ENCODE assay signal across 10 mouse cellular contexts in the genomic region with DNA sequence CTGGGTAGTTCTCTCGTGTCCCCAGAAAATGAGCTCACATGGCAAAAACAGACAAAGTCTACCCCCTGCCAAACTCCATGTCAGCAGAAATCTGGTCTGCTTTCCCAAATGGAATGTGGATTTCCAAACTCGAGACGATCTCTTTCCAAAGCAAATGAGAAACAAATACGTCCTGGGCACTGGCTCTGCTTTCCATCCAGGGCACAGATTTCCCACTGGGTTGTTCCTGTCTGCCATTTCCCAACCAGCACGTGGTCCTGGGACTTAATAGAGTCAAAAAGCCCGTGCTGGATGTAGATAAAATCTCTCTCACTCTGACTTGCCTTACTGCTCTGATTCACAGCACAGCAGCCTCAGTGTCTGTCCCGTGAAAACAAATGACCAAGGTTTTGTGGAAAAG.
DNase-seq lines count a peak whose midpoint lies in the region; ATAC-seq and TF ChIP-seq lines count a peak whose summit lies in the region.
"Had no signal": no experiment of that assay in that cellular context is flagged by ENCODE, and none has a peak within 500 bp of the region (broad histone marks: within the 10 kb centered on the region; RNA-seq: fewer than 3 reads in every experiment).

No protein-coding gene starts in this region.

- H3K36me3 ChIP-seq in heart, embryonic 11.5 days (ENCODE audit: control insufficient read depth, insufficient read depth, low read length), result no peaks in the 10 kb centered on the region
- H3K36me3 ChIP-seq in lung, embryonic 15.5 days, result no peaks in the 10 kb centered on the region
- H3K36me3 ChIP-seq in embryonic facial prominence, embryonic 11.5 days (replicated peaks; ENCODE audit: control insufficient read depth, insufficient read depth, low read depth, low read length), result no peaks in the 10 kb centered on the region
- no peaks in the 10 kb centered on the region for H3K36me3 ChIP-seq in lung, postnatal 0 days (ENCODE audit: insufficient read depth, low read length)

- H3K4me2 ChIP-seq in heart, embryonic 11.5 days, result no peak overlapping the region
- no peak overlapping the region for H3K4me2 ChIP-seq in lung, embryonic 15.5 days
- H3K4me2 ChIP-seq in embryonic facial prominence, embryonic 11.5 days (ENCODE audit: low read depth, low read length), result no peak overlapping the region
- H3K4me2 ChIP-seq in lung, postnatal 0 days (replicated peaks; ENCODE audit: low read depth, low read length), result no peak overlapping the region

- H3K4me3 ChIP-seq in heart, embryonic 11.5 days (ENCODE audit: low read depth, low read length), result no peak overlapping the region
- H3K4me3 ChIP-seq in lung, embryonic 15.5 days, result no peak overlapping the region
- no peak overlapping the region for H3K4me3 ChIP-seq in lung, adult 2 months (replicated peaks; ENCODE audit: extremely low read depth, low read depth, low read length)
- no peak overlapping the region for H3K4me3 ChIP-seq in embryonic facial prominence, embryonic 11.5 days (ENCODE audit: low read depth, low read length)
- H3K4me3 ChIP-seq in lung, postnatal 0 days (ENCODE audit: low read depth, low read length), result no peak overlapping the region

- no peaks in the 10 kb centered on the region for H3K9me3 ChIP-seq in heart, embryonic 11.5 days (replicated peaks; ENCODE audit: control insufficient read depth, low read length)
- H3K9me3 ChIP-seq in lung, embryonic 15.5 days, result no peaks in the 10 kb centered on the region
- H3K9me3 ChIP-seq in embryonic facial prominence, embryonic 11.5 days (replicated peaks; ENCODE audit: control insufficient read depth, low read length), result no peaks in the 10 kb centered on the region
- no peaks in the 10 kb centered on the region for H3K9me3 ChIP-seq in lung, postnatal 0 days (ENCODE audit: low read length)

- no peak overlapping the region for H3K27ac ChIP-seq in heart, embryonic 11.5 days (ENCODE audit: low read depth, low read length)
- peak overlapping the region; percentile 54 for H3K27ac ChIP-seq in lung, embryonic 15.5 days
- peak overlapping the region; percentile 16; the same call in 1 of the 2 replicates for H3K27ac ChIP-seq in embryonic facial prominence, embryonic 11.5 days (replicated peaks; ENCODE audit: low read depth, low read length)
- 0 out of 2 replicates have a peak overlapping the region, but pooled peaks have one; percentile 32 for H3K27ac ChIP-seq in lung, postnatal 0 days (ENCODE audit: low read length)

- TF ChIP-seq POLR2A in lung, adult 2 months (IDR thresholded peaks at IDR 0.05; ENCODE audit: borderline replicate concordance, extremely low read depth, low read depth, low read length), result no peak

- 39% methylated on average over 7 of the region's 7 CpGs for WGBS in heart, embryonic 11.5 days (ENCODE audit: insufficient replicate concordance)
- WGBS in lung, embryonic 15.5 days, result 32% methylated on average over 7 of the region's 7 CpGs
- 44% methylated on average over 7 of the region's 7 CpGs for WGBS in lung, adult 2 months
- WGBS in embryonic facial prominence, embryonic 11.5 days, result 43% methylated on average over 7 of the region's 7 CpGs
- 42% methylated on average over 7 of the region's 7 CpGs for WGBS in lung, postnatal 0 days

- no peak for TF ChIP-seq EP300 in lung, postnatal 0 days (IDR thresholded peaks at IDR 0.05)

- TF ChIP-seq CTCF in lung, adult 2 months (IDR thresholded peaks at IDR 0.05; ENCODE audit: insufficient read depth, low read length), result no peak
- no peak for TF ChIP-seq CTCF in lung, postnatal 0 days (IDR thresholded peaks at IDR 0.05)

- H3K9ac ChIP-seq in heart, embryonic 11.5 days (ENCODE audit: low read depth, low read length), result no peak overlapping the region
- no peak overlapping the region for H3K9ac ChIP-seq in lung, embryonic 15.5 days
- H3K9ac ChIP-seq in embryonic facial prominence, embryonic 11.5 days (replicated peaks; ENCODE audit: low read length), result no peak overlapping the region
- H3K9ac ChIP-seq in lung, postnatal 0 days (replicated peaks; ENCODE audit: low read depth), result no peak overlapping the region

- intact Hi-C loops in left cerebral cortex, postnatal 4 days (cut with DNase I), result no loop called here

- H3K27me3 ChIP-seq in heart, embryonic 11.5 days (ENCODE audit: control insufficient read depth, insufficient read depth, low read length), result no peaks in the 10 kb centered on the region
- no peaks in the 10 kb centered on the region for H3K27me3 ChIP-seq in lung, embryonic 15.5 days
- H3K27me3 ChIP-seq in embryonic facial prominence, embryonic 11.5 days (ENCODE audit: control insufficient read depth, insufficient read depth, low read length), result no peaks in the 10 kb centered on the region
- H3K27me3 ChIP-seq in lung, postnatal 0 days (replicated peaks; ENCODE audit: insufficient read depth, low read length), result no peaks in the 10 kb centered on the region

- no peak for ATAC-seq in heart, embryonic 11.5 days (replicated peaks; ENCODE audit: insufficient number of reproducible peaks, low FRiP score, low TSS enrichment)
- 0 out of 2 replicates have a peak, but pooled peaks have one; percentile 12 for ATAC-seq in lung, embryonic 15.5 days (ENCODE audit: borderline replicate concordance, extremely low read depth, low FRiP score, low TSS enrichment)
- ATAC-seq in embryonic facial prominence, embryonic 11.5 days (replicated peaks; ENCODE audit: insufficient number of reproducible peaks, low FRiP score, low TSS enrichment, low read depth), result no peak
- ATAC-seq in lung, postnatal 0 days, result peak; percentile 72
- no peak for ATAC-seq in monocyte, adult 5-6 weeks (replicated peaks; ENCODE audit: insufficient number of reproducible peaks, low FRiP score, low TSS enrichment, poor library complexity, severe bottlenecking)

- peak; percentile 92 for DNase-seq in heart, adult 11 months
- no peak for DNase-seq in lung, adult 2 months
- peak; percentile 45 for DNase-seq in embryonic facial prominence, embryonic 11.5 days (ENCODE audit: low spot score)
- peak; percentile 84 for DNase-seq in lung, postnatal 0 days (ENCODE audit: low spot score)
- DNase-seq in left cerebral cortex, postnatal 4 days, result no peak
- DNase-seq: adrenal gland, postnatal 36 days; thymus, adult 2 months had no signal

- H3K4me1 ChIP-seq in heart, embryonic 11.5 days (ENCODE audit: control insufficient read depth, insufficient read depth, low read length), result peaks cover 13% of the 10 kb centered on the region
- peaks cover 18% of the 10 kb centered on the region for H3K4me1 ChIP-seq in lung, embryonic 15.5 days
- H3K4me1 ChIP-seq in lung, adult 2 months (ENCODE audit: control insufficient read depth, insufficient read depth, low read length), result no peaks in the 10 kb centered on the region
- H3K4me1 ChIP-seq in embryonic facial prominence, embryonic 11.5 days (ENCODE audit: control insufficient read depth, insufficient read depth, low read length), result no peaks in the 10 kb centered on the region; the same call in 1 of the 2 replicates
- H3K4me1 ChIP-seq in lung, postnatal 0 days (ENCODE audit: insufficient read depth, low read depth, low read length), result 0 out of 2 replicates have a peak, but pooled peaks cover 4% of the 10 kb centered on the region

Comparison
In these comparisons a context has a peak if more than half of its experiments do, and no peak if none do; other contexts are left out.
1. DNase-seq: peak in heart, adult 11 months (single experiment), embryonic facial prominence, embryonic 11.5 days (single experiment) and lung, postnatal 0 days (single experiment); none in lung, adult 2 months (single experiment) and left cerebral cortex, postnatal 4 days (single experiment).
2. ATAC-seq: peak in lung, embryonic 15.5 days (single experiment) and lung, postnatal 0 days (single experiment); none in heart, embryonic 11.5 days (single experiment), embryonic facial prominence, embryonic 11.5 days (single experiment) and monocyte, adult 5-6 weeks (single experiment).